Mouse (Mus musculus): ENCODE measurements around the gene Gm28510. TPM values are rescaled to one million over a fixed set of nuclear protein-coding genes. Genes with fewer than 3 reads are reported as not detected.
"Not testable (repeated sequence)": the region's sequence is repeated elsewhere in the genome, so short reads cannot be mapped to it uniquely, and the experiment has no call there.

Gene Gm28510
- not detected in 2 replicates for polyA plus RNA-seq (2015; fragmentation: Nextera tagmentation; extraction: Ambion mirVana)

- not testable (repeated sequence) for H3K36me3 ChIP-seq; H3K9me3 ChIP-seq; H3K27ac ChIP-seq; H3K9ac ChIP-seq; H3K4me2 ChIP-seq; H3K4me3 ChIP-seq; ATAC-seq (ENCODE audit: borderline replicate concordance, extremely low read depth, low FRiP score, low TSS enrichment); H3K27me3 ChIP-seq; H3K4me1 ChIP-seq
- WGBS = no CpG with 5 or more reads among the region's 6 CpGs
Observed at GRCm38 (mm10) chrY:10412437-10412836, at the start of gene Gm28510. Gene Gm28510, plus strand, starts transcription at chrY:10412737.

Other genes with a start within 250 kb of the Gm28510 start
- not detected in 2 replicates for gene Gm20834, start 88.1 kb upstream of the Gm28510 start, polyA plus RNA-seq (2015; fragmentation: Nextera tagmentation; extraction: Ambion mirVana)
- not detected in 2 replicates for gene Gm20737, start 123.3 kb downstream of the Gm28510 start, polyA plus RNA-seq (2015; fragmentation: Nextera tagmentation; extraction: Ambion mirVana)
- gene Gm21775, start 140.7 kb downstream of the Gm28510 start, polyA plus RNA-seq (2015; fragmentation: Nextera tagmentation; extraction: Ambion mirVana) = not detected in 2 replicates
- gene Gm21900, start 203.6 kb downstream of the Gm28510 start, polyA plus RNA-seq (2015; fragmentation: Nextera tagmentation; extraction: Ambion mirVana) = not detected in 2 replicates